Mouse (Mus musculus) gastrocnemius, postnatal 25 days (tissue): ENCODE results near the gene Rnasel. TPM values are rescaled to one million over a fixed set of nuclear protein-coding genes. Genes with fewer than 3 reads are reported as not detected.
"Not testable (repeated sequence)": the region's sequence is repeated elsewhere in the genome, so short reads cannot be mapped to it uniquely, and the experiment has no call there.

Source experiments
- DNase-seq: peaks from one replicate; pipeline ENCODE4 v3.0.0; 2022
- total RNA-seq, 2 experiments: library from RNA; stranded (reverse); gene quantifications; 1 replicate in 1 of 2; 2 replicates in 1 of 2; pipeline ENCODE4 v1.2.3; 2021

Gene Rnasel
- total RNA-seq, 2 experiments from 2014 or later = 1.5 to 3.2 TPM

GRCm38 (mm10) chr1:153737101-153738085 is 11.8 kb upstream of the Rnasel start:
- DNase-seq = no peak

GRCm38 (mm10) chr1:153739437-153740015 is 9.7 kb upstream of the Rnasel start:
- DNase-seq = no peak

- peak; percentile 80 for DNase-seq
These were observed 9.1 kb upstream of the Rnasel start, which contains the start of gene Rgs16 for GRCm38 (mm10) chr1:153740145-153740544. TSS of gene Rgs16 (plus strand) at chr1:153740349.

DNA sequence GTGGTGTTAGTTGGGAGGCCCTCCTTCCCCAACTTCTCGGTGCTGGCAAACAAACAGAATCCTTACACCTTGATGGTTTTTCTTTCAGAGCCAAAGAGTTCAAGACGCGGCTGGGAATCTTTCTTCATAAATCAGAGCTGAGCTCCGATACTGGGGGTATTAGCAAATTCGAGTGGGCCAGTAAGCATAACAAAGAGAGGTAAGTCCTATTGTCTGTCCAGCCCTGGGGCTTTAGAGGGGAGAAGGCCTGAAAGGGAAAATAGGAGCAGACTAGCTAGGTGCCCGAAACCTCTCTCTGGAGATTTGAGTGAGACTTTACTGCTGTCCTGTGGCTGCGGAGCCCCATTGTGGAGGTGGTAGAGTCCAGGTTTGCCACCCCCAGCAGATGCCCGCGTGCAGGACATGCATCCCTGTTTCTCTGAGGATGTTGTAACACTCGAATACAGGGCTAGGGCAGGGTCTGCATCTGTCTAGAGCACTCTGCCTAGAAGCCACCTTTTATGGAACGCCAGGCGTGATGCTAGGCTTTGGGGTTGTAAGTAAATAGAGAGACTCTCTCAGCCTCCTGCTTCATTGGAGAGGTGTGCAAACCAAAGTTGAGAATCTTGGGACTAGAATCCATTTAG is 8.3 kb upstream of the Rnasel start:
- no peak for DNase-seq

DNA sequence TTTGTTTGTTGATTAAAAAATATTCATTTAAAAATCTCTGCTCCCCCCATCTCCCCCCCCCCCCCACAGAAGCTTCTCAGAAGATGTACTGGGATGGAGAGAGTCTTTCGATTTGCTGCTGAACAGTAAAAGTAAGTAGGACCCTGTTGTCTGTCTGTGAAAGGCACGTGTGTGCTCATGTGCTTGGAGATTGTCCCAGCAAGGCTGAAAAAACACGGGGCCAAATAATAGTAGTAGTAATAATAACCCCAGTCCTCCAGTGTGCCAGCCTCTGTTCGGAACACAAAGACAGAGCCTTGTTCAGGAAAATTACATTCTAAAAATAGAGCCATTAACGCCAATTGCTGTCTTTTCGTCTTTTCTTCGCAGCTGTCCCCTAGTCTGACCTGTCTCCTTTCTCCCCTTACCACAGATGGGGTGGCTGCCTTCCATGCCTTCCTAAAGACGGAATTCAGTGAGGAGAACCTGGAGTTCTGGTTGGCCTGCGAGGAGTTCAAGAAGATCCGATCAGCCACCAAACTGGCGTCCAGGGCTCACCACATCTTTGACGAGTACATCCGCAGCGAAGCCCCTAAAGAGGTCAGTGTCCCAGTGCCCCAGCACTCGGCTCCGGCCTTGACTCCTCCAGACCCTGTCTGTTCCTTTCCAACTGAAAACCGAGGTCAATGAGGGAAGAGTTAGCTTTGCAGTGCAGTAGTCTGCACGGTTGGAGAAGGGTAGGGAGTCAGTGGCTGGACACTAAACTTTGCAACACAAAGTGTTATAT is 7.5 kb upstream of the Rnasel start:
- DNase-seq = no peak

GRCm38 (mm10) chr1:153742374-153743155 is 6.7 kb upstream of the Rnasel start:
- no peak for DNase-seq

DNA sequence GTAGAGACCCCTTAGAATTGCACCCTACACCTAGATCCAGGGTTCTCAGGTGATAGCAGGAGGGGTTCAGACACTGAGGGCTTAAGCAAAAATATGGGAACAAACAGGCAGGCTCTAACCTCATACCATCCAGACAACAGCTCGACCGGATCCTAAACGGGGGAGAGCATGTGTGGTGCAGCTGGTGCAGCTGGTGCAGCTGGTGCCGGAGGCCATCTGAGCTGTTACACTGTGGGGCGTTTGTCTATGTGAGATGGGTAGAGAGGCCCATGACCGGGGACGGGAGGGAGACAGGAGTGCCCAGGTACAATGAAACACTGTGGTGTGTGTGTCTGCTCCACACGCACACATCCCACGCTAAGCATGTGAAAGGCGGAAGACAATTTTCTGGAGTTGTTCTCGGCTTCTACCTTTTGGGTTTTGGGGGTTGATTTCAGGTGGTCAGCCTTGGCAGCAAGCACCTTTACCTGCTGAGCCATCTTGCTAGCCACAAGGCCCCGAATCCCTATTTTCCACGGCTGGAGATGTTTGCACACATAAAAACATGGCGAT is 3.0 kb upstream of the Rnasel start:
- DNase-seq = no peak

DNA sequence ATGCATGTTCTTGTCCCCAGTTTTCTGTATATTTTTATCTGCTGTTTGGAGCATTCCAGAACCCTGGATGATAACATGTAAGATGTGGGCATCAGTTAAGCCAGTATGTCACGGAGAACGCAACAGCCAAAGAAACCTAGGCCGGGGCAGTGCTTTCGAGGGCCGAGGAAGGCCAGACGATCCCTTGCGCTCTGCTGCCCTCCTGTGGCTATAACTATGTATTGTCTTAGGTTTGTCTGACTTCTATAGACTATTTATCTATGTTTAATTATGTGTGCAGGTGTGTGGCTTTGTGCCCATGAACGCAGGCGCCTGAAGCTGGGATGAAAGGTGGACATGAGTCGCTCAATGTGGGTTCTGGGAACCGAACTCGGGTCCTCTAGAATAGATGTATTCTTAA is 2.5 kb upstream of the Rnasel start:
- DNase-seq = peak; percentile 37

DNA sequence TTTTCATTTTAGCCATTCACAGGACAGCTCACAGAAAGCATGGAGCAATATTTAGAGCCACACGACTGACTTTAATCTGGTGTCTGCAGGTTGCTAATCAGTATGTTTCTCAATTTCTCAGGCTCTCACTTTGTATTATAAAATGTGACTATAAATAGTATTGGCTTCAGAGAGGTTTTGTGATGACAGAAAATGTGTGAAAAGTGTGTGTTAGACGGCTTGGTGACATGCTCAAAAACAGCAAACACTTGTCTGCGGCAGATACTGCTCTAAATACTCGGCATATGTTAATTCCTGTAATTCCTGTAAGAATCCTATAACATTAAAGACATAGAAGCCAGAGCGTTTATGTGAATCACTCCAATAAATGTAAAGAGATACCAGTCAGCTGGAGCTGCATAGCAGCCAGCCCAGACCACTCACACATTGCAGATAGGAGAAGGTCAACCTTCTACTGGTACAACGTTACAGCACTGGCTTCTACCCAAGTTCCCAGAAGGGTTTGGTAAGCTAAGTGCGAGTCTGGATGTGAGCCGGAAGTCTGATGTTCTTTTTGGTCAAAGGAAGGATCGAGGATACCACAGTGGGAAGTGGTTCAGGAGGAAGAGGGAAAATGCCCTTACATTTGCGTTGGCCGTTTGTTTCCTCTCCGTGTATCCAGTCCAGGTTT is 1.2 kb upstream of the Rnasel start:
- DNase-seq = no peak

DNA sequence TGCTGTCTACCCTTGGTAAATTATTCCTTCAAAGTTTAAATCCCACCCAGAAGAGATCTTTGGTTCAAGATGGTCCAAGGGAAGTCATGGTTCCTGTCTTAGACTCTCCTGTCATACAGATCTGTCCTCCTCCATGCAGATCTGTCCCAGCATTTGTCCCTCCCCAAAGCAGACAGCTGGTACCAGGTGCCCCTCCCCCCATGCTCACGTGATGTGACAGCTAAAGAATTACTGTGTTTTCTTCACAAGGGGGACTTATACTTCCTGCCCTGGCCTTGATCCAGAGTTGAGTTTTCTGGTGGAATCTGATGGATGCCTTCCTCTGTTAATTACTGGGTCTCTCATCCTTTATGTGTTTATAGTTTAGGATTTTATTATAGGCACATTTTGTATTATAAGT is 677 bp upstream of the Rnasel start:
- no peak for DNase-seq

- DNase-seq = no peak
These were observed 828 bp downstream of the Rnasel start for GRCm38 (mm10) chr1:153750054-153750453.

DNA sequence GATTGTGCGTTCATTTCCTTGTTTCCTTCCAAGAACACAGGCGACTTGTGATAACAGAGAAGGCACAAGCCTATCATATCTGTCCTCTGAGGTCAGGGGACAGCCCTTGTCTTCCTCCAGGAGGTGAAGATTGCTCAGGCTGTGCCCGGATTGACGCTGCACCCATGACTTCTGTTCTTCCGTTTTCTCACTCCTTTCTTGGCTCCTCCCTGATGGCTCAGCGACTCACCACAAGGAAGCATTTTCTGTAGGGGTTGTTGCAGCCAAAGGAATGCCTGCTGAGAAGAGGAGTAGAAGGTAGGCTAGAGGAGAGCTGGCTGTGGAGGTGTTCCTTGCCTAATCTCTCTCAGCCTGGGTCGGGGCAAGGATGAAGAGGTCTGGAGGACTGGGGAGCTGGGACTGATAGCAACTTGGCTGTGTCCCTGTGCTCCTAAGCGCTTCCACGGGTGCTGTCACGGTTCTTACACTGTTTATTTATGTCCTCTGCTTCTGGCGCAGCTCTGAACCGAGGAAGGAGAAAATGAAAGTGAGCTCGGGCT is 2.6 kb downstream of the Rnasel start:
- DNase-seq = no peak

DNA sequence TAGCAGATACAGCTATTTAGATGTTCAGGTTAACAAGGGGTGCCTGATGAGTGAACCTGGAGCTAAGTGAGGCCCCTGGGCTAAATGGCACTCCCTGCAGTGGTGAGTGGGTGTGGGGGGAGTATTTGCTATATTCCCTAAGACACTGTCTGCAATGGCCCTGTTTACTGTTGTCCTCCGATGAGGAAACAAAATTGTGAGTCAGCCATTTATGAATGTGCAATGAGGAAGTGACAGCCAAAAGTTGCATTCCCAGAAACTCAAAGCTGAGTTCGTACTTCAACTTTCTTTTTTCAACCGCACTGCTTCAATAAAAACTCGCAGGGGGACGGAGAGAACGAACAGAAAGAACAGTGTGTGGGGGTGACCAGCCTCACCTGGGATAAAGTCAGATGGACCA is 3.3 kb downstream of the Rnasel start:
- DNase-seq = no peak

DNA sequence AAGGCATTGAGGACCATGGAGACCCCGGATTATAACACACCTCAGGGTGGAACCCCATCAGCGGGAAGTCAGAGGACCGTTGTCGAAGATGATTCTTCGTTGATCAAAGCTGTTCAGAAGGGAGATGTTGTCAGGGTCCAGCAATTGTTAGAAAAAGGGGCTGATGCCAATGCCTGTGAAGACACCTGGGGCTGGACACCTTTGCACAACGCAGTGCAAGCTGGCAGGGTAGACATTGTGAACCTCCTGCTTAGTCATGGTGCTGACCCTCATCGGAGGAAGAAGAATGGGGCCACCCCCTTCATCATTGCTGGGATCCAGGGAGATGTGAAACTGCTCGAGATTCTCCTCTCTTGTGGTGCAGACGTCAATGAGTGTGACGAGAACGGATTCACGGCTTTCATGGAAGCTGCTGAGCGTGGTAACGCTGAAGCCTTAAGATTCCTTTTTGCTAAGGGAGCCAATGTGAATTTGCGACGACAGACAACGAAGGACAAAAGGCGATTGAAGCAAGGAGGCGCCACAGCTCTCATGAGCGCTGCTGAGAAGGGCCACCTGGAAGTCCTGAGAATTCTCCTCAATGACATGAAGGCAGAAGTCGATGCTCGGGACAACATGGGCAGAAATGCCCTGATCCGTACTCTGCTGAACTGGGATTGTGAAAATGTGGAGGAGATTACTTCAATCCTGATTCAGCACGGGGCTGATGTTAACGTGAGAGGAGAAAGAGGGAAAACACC is 4.7 kb downstream of the Rnasel start:
- DNase-seq = no peak

GRCm38 (mm10) chr1:153764136-153764535 is 14.9 kb downstream of the Rnasel start:
- DNase-seq = no peak

GRCm38 (mm10) chr1:153766298-153766697 is 17.1 kb downstream of the Rnasel start:
- no peak for DNase-seq

DNA sequence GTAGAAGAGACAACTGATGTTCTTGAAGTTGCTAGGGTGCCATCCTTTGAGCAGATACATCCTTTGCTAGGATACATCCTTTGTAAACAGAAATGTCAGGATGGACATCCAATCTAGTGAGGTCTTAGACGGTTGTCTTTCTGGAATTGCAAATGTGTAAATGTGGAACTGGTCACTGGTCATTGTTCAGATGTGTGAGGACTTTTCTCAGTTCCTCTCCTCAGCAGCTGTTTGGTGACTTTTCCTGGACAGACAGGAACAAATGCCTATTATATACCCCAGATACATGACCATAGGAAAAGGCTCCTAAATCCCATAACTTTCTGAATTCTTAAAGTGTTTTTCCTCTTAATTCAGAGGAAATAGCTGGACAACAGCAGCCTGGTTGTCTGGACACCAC is 18.1 kb downstream of the Rnasel start:
- no peak for DNase-seq

GRCm38 (mm10) chr1:153768465-153768864 is 19.2 kb downstream of the Rnasel start:
- no peak for DNase-seq

DNA sequence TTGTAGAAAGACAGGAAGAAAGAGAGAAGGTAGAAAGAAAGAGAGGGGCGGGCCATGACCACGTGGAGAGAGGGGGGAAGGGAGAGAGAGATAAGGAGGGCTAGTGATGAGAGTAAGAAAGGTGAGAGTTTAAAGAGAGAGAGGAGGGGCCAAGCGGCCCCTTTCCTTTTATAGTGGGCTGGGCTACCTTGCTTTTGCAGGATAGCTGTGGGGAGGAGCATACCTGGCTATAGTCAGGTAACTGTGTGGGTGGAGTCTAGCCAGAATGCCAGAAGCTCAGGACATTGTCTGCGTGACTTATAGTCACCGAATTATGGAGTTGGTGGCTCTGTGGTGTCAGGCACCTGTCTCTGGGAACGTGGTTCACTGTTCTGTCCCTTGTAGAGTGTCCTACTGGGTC is 20.3 kb downstream of the Rnasel start:
- not testable (repeated sequence) for DNase-seq
